Mouse (Mus musculus) testis, postnatal 14 days (tissue): ENCODE measurements around the gene Sprr2b.
"Not testable (repeated sequence)": the region's sequence is repeated elsewhere in the genome, so short reads cannot be mapped to it uniquely, and the experiment has no call there.

ENCODE experiments used
- DNase-seq: peaks from one replicate; pipeline ENCODE4 v3.0.0; 2021; ENCODE audit warnings: low spot score

Gene Sprr2b

DNA sequence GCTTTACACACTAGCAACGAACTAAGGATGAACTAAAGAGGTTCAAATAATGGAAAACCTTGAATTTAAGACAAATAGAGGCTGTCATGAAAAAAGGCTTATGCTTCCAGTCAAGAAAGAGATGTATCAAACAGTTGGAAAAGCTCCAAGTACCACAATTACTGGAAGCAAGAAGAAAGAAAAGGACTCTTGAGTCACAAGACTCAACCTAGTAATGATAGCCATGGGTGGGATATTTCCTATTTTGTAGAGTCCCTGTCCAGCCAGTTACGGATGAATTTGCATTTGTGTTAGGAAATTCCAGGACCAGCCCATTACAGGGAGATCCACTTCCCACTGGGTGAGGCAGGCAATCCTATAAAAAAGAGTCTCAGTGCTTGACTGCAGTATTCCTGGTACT is at the start of gene Sprr2b:
TSS of gene Sprr2b (plus strand) at position 301 of the 400 bp plus-strand sequence.
- DNase-seq: no peak

GRCm38 (mm10) chr3:92271414-92271985 is 44.9 kb upstream of the Sprr2b start:
- DNase-seq: not testable (repeated sequence)

GRCm38 (mm10) chr3:92273504-92273903 is 42.9 kb upstream of the Sprr2b start:
- not testable (repeated sequence) for DNase-seq

- DNase-seq: not testable (repeated sequence)
Measured at GRCm38 (mm10) chr3:92274018-92274417, 42.4 kb upstream of the Sprr2b start.

DNA sequence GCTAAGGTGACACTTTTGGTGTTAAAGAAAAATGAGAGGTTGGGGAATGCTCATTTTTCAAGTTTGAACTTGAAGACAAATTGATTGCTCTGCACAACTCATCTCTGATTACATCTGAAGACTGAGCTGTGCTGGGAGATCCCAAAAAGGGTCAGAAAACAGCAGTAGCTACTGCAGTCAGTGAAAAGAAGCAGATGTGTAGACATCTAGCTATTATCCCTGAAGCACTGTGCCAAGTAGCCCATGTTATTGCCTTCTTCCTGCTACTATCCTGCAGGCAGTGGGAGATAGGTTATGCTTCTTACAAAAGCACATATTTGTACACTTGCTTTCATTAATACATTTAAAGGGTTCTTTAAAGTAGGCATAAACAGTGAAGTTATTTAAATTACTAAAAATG is 36.8 kb upstream of the Sprr2b start:
- DNase-seq: not testable (repeated sequence)

- not testable (repeated sequence) for DNase-seq
Measured at GRCm38 (mm10) chr3:92280963-92281606, 35.3 kb upstream of the Sprr2b start.

DNA sequence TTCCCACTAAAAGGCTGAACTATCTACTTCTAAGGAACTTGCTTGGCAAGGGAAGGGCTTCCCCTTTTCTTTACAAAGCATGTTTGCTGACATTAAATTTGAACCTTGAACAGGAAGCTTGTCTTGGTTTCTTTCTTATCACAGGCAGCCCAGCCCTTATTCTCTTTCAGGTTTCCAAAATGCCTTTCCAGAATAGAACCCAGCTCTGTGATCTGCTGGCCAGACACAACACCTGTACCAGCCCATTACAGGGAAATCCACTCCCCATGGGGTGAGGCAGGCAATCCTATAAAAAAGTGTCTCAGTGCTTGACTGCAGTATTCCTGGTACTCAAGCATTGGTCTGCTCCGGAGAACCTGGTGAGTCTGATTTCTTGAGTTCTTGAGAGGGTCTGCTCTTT is 31.3 kb upstream of the Sprr2b start, which contains the start of gene Sprr2a3:
TSS of gene Sprr2a3 (plus strand) at position 317 of the 400 bp plus-strand sequence.
- DNase-seq: not testable (repeated sequence)

GRCm38 (mm10) chr3:92288489-92288888 is 27.9 kb upstream of the Sprr2b start:
- not testable (repeated sequence) for DNase-seq

- no peak for DNase-seq
Measured at GRCm38 (mm10) chr3:92307406-92307805, 9.0 kb upstream of the Sprr2b start.

DNA sequence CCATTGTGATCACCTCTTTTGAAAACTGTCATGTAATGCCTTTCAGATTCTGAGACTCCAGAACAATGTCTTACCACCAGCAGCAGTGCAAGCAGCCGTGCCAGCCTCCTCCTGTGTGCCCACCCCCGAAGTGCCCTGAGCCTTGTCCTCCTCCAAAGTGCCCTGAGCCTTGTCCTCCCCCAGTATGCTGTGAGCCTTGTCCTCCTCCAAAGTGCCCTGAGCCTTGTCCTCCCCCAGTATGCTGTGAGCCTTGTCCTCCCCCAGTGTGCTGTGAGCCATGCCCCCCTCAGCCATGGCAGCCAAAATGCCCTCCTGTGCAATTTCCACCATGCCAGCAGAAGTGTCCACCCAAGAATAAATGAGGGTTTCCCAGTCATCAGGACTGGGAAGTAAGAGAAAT is 964 bp downstream of the Sprr2b start:
- DNase-seq: no peak

DNA sequence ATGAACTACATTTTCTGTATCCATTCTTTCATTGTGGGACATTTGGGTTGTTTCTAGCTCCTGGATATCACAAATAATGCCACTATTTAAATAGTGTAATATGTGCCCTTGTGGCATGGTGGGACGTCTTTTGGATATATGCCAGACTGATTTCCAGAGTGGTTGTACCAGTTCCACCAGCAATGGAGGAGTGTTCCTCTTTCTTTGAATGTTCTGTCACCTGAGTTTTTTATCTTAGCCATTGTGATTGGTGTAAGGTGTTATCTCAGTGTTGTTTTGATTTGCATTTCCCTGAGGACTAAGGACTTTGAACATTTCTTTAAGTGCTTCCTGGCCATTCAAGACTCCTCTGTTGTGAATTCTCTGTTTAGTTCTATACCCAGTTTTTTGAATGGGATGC is 19.9 kb downstream of the Sprr2b start:
- no peak for DNase-seq

GRCm38 (mm10) chr3:92338840-92339239 is 22.4 kb downstream of the Sprr2b start, which contains the start of gene Sprr2d:
Sprr2d (plus strand) TSS chr3:92339140.
- no peak for DNase-seq

DNA sequence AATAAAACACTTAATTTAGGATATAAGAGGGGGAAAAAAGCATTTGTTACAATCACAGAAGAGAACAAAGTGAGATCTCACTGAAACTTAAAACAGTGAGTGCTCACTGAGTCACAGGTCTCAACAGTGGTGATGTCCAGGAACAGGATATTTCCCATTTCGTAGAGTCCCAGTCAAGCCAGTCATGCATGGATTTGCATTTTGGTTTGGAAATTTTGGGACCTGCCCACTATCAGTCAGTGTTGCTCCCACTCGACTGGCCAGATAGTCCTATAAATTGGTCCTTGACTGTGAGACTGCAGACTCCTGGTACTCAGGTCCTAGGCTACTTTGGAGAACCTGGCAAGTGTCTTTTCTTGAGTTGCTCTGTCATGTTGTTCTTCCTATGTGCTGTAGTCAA is 35.4 kb downstream of the Sprr2b start, which contains the start of gene Sprr2e:
TSS of gene Sprr2e (plus strand) at position 301 of the 400 bp plus-strand sequence.
- no peak for DNase-seq

DNA sequence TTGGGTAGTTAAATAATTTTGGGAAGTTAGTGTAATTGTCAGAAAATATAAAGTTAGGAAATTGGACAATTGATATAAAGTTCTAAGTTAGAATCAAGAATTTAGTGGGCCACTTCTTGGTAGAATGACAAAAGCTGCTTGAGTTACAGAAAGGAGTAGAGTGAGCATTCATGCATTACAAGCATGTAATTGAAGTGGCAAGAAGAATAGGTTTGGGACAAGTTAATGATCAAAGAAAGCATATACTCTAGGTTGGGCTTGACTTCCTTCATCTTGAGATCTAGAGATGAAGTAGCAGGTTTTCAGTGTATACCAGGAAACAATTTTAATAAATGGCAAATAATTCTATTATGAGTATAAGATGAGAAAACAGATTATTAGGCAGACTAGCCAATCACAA is 45.2 kb downstream of the Sprr2b start:
- DNase-seq: no peak

DNA sequence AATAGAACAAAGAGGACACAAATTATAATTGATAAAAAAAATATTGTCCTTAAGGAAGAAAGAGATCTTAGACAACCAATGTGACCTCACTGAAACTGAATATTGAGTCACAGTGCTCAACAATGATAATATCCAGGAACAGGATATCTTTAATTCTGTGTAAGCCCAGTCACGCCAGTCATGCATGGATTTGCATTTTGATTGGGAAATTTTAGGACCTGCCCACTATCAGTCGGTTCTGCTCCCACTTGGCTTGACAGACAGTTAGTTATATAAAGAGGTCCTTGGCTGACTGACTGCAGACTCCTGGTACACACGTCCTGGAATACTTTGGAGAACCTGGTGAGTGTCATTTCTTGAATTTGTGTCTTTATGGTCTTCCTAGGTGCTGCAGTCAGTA is 48.5 kb downstream of the Sprr2b start, which contains the start of gene Sprr2f:
TSS of gene Sprr2f (plus strand) at position 301 of the 400 bp plus-strand sequence.
- DNase-seq: no peak
